Mouse (Mus musculus): ENCODE measurements around the gene Rab11fip5.

DNA sequence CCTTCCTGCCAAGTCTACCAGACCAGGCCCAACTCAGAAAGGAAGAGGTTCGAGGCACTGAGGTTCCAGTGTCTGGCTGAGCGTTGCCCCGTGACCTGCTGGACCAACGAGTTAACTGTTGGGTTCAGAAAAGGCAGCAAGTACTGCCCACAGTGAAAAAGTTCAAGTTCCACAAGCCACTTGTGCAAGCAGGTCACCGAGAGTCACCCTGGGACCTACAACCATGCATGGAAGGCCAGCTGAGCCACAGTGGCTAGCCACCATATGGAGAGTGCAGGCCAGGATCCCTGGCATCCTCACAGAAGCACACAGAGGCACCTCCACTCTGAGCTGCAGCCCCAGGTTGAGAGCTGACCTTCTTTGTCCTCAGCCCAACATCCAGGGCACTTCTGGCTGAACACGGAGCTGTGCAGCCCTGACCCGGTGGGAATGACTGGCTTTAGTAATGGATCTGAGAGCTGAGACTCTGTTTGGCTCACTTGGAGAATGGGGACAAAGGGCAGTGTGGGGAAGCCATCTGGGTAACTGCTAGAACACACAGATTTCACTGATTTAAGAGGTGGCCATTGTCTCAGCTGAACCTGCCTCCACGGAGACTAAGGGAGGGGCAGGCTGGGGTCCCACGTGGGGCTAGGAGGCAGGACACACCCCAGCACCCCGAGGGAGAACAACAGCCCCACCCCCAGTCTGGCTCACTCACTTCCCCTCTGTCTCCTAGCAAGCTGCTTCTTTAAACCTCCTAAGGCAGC lies 81.0 kb downstream of the Rab11fip5 start:
- no peak for TF ChIP-seq POLR2A (IDR thresholded peaks at IDR 0.05; ENCODE audit: borderline replicate concordance, control insufficient read depth, low read depth, low read length)
- TF ChIP-seq CTCF (IDR thresholded peaks at IDR 0.05; ENCODE audit: control insufficient read depth, insufficient read depth, low read length), result no peak

All from bone marrow, adult 2 months (tissue).